Mouse (Mus musculus) megakaryocyte progenitor cell, adult 5-6 weeks (primary cell): ENCODE measurements around the gene Pitpnm1. TPM values are rescaled to one million over a fixed set of nuclear protein-coding genes. Genes with fewer than 3 reads are reported as not detected.
"Not testable (repeated sequence)": the region's sequence is repeated elsewhere in the genome, so short reads cannot be mapped to it uniquely, and the experiment has no call there.

Source experiments
- ATAC-seq: replicated peaks from 2 replicates; pipeline ENCODE4 v1.8.0; 2016; ENCODE audit warnings: mild to moderate bottlenecking, moderate TSS enrichment, inconsistent platforms; ENCODE audit not compliant: poor library complexity
- total RNA-seq, 2 experiments: library from RNA; stranded (forward) in 1 of 2; stranded (reverse) in 1 of 2; fragments of 157-497, 149-512 nt in 1 of 2; fragments of 200-1000 nt in 1 of 2; gene quantifications; 2 replicates each; pipeline versions ENCODE4 v1.2.3 to v1.2.4; 2015 to 2017

Pitpnm1 gene
- total RNA-seq, 2 experiments from 2014 or later: 7.8 to 17.2 TPM

DNA sequence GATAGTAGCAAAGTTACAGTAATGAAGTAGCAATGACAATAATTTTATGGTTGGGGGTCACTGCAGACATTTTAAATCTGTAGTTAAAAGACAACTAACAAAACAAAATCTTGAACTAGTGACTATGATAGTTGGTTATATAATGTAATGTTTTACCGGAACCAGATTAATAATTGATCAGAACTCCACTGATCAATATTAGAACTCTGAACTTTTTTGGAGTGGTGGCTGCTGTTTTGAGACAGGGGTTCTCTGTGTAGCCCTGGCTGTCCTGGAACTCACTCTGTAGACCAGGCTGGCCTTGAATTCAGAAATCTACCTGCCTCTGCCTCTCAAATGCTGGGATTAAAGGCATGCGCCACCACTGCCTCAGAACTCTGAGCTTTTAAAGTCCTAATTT is 31.6 kb upstream of the Pitpnm1 start:
- not testable (repeated sequence) for ATAC-seq

DNA sequence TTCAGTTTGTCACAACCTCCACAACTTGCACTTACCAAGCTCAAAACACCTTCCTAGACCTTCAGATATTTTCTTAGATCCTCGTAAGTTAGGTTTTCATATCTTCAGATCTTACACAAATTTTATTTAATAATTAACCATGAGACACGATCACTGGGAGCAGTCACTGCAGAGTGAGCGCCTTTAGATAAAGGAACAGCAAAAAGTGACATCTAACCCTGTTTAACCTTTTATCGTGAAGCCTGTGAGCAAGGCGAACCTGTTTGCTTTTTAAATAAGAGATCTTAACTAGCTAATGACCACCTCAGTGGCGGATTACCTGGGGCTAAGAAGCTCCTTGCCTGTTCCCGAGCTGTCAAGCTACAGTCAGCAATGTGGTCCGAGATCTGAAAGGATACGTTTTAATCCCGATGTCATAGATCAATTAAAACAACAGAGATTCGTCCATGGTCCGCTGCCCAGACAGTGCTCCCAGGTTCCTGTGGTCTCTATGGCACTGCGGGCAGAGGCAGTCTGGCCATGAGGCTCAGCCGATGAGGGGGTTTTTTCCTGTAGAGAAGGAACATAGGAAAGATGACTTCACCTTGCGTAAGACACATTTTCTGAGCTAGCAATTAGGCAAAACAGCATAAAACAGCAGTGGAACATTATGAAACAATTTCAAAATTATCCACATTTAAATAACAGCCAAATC is 30.9 kb upstream of the Pitpnm1 start:
- ATAC-seq: peak; percentile 47

DNA sequence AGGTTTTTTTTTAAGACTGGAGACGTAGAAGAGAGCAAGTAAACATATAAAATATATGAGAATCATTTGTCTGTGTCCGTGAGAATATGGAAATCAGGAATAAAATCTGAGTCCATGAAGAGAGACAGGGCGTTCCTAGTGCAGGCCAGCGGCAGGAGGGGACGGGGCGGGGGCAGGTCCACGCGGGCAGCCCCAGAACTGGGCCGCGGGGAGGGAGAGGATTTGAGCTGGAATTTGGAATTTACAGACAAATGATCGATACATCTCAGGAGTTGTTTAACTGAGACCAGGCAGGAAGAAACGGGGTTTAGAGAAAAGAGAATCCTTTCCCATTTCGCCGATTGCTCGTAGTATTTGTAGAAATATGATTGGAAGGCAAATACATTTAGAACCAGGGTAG is 29.5 kb upstream of the Pitpnm1 start:
- ATAC-seq: no peak

DNA sequence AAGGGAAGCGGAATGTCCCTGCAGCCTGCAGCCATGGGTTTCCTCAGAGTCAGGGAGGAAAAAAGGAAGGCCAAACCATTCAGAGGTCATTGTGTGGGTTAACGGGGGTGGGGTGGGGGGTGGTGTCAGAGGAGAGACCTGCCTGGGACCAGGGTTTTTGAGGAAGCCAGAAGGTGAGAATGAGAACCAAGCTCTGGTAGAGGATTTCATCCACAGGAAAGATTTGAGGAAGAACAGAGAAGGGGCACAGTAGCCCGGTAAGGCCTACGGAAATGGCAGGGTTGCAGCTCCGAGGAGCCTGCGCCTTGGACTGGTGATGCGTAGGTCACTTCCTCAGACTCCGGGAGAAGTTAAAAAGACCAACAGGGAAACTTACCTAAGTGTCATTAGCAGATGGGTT is 29.0 kb upstream of the Pitpnm1 start:
- ATAC-seq: peak; percentile 88

DNA sequence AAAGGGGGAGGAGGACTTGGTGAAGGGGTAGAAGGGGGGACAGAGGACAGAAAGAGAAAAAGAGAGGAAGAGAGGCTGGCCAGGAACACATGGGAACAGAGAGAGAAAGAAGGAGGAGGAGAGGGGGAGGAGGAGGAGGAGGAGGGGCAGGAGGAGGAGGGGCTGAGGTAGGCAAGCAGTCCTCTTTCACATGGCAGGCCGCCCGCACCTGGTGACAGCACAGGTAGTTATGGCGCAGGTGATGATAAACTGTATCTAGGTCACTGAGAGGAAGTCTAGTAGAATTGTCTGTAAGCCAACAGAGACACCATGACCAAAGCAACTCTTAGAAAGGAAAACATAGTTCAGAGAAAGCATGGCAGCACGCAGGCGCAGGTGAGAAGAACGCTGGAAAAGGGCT is 28.4 kb upstream of the Pitpnm1 start:
- no peak for ATAC-seq

DNA sequence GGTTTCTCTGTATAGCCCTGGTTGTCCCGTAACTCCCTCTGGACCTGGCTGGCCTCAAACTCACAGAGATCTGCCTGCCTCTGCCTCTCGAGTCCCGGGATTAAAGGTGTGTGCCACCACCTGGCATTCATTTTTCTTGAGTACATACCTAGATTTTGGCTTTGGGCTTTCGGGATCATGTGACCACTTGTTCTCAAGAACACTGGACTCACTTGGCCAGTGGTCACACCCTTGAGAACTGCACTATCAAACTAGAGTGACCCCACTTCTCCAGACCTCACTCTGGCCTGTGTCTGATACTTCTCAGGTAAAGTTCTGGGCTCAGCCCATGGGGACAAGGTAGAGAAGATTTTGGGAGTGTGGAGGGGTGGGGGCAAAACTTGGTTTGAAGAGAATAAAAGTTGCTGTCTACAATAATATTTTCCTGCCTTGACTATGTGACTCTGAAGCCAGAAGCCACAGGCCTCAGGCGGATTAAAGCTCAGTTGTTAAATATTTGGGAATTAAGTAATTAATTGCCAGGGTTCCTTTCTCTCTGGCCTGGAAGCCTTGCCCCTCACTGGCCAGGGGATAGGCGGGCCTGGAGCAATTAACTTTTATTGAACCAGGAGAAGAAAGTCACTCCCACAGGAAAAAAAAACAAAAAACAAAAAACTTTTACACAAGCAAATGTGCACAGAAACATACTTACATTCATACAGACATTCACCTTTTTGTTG is 26.9 kb upstream of the Pitpnm1 start:
- ATAC-seq: no peak

DNA sequence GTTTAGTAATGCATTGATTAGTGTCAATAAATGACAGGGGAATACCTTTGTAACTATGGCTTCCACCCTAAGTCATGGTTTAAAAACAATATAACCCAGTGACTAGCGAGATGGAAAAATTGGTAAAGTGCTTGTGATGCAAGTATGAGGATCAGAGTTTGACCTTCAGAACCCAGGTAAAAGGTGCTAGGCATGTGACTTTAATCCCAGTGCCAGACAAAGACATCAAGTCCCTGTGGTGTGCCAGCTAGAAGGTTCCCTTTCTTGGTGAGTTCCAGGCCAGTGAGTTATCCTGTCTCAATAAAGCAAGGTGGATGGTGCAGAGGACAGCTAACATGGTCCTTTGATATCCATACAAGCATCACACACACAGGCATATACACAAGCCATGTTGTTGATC is 24.3 kb upstream of the Pitpnm1 start:
- no peak for ATAC-seq

DNA sequence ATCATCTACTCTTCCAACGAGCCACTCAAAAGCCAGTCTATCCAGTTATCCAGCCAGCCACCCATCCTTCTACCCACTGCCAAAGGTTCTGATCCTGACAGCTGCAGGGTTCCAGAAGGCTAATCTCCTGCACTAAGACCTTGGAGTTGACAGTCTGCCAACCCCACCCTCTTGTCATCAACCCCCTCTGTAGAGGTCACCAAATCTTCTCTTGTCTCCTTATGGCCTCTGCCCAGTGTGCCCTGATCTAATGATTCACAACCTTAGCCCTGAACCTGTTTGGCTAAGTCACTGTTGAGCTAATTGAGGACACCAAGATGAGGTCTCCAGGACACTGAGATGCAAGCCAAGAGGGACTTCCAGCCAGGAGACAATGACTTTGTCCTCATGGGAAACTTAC is 20.2 kb upstream of the Pitpnm1 start:
- ATAC-seq: peak; percentile 63

DNA sequence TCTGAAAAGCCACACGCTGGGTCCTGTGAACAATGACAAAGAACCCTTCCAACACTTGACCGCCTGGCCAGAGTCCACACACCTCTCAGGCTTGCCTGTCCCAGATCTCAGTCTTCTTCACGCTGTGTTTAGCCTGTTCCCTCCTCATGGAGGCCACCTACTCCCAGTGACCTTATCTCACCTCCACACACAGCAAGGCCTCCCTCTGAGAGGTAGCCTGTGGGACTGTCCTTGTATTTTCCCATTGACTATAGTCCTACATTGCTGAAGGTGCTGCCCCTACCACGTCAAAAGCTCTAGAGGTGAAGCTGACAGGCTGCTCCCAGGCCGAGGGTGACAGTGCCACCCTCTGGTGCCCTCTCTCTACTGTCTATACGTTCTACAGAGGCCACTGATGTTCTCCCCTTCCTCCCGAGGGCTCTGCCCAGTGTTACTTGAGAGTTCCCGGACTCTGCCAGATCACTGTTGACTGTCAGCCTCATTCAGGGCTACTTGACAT is 19.2 kb upstream of the Pitpnm1 start:
- peak; percentile 79 for ATAC-seq

DNA sequence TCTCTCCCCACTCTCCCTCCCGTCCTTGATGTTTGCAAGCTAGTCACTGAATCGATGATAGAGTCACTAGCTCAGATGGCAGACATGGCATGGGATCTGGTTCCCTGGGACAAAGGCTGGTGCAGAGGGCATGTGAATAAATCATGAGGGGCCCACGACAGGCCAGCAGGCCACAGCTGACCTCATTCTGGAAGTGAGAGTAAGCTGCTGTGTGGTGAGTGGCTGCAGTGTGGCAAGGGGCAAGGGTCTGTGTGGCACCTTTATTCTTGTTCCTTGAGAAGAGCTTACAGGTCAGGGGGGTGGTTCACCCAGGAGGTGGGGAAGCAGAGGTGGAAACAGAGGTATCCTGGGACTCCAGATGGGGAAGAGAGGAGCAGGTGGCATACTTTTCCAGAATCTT is 18.4 kb upstream of the Pitpnm1 start, which contains the start of gene Cabp2:
Gene Cabp2, plus strand, starts transcription at position 185 of the 400 bp plus-strand sequence.
- no peak for ATAC-seq

DNA sequence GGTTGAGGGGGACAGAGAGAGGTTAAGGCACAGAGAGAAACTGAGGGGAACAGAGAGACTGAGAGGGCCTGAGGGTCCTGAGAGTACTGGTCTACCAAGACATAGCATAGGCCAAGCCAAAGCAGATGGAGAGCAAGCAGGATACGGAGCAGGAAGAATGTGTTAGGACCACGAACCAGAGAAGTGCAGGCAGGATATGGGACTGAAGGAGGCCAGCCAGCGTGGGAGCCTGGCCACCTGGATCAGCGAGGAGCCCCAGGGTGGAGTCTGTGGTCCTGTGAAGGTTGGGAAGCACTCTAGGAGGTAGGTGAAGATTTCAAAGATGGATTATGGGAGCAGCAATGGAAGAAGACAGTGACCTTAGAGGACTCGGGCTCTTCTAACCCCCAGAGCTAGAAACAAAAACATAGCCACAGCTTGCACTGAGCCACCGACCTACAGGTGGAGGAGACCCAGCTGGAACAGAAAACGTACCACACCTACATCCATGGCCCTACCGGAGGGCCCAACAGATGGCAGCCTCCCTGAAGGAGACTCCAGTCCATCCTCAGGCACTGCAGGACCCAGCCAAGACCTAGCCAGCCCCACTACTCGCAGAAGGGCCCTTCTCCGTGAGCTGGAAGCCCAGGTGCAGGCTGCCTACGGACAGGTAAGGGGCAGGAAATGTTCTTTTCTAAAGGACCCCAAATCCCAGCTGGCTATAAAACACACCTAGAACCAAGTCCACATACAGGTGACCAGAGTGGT is 17.4 kb upstream of the Pitpnm1 start:
- no peak for ATAC-seq

DNA sequence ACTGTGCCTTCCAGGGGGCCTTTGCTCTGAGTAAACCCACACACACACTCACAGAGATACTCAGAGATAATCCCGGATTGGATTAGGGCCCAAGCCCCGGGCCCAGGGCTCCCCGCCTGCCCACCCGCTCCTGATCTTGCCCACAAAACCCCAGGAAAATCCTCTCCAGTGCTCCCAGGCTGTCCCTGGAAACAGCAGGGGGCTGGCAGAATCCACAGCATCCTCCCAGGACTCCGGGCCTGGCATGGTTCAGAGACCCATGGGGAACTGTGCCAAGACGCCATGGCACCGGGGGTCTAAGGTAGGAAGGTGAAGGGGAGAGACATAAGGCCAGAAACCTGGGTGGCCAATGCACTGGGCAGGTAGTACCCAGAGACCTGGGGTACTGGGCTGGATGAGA is 16.5 kb upstream of the Pitpnm1 start:
- ATAC-seq: no peak

DNA sequence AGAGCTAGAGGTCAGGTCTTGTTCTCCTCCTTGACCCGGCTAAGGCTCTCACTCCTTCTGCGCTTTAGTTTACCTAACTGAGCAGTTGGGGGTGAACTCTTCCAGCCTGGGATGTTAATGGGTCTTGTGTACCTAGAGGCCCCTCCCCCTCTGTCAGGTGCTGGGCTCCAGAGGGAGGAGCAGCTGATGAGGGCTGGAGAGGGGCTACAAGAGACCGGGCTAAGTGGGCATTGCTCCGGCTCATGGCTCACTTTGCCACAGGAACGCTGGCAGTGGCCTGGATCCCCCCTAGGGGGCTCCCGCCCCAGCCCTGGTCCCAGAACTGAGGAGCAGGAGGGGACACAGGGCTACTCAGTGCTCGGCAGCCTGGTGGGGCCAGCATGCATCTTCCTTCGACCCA is 16.0 kb upstream of the Pitpnm1 start:
- no peak for ATAC-seq

DNA sequence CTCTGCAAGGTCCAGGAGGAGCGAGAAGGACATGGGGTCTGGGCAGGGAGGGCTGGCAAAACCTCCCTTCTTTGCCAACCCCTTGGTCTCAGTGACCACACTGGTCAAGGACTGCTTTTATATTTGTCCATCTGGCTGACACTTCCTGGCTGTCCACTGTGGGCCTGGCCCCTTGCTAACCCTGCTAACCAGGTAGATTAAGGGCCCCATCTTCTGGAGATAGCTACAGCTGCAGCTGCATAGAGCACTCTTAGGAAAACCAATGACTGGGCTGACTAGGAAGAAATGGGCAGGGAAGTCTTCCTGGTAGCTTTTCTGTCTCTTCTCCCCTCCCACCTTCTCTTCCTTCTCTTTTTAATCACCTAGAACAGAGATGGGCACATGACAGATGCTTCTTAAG is 14.8 kb upstream of the Pitpnm1 start:
- ATAC-seq: no peak

DNA sequence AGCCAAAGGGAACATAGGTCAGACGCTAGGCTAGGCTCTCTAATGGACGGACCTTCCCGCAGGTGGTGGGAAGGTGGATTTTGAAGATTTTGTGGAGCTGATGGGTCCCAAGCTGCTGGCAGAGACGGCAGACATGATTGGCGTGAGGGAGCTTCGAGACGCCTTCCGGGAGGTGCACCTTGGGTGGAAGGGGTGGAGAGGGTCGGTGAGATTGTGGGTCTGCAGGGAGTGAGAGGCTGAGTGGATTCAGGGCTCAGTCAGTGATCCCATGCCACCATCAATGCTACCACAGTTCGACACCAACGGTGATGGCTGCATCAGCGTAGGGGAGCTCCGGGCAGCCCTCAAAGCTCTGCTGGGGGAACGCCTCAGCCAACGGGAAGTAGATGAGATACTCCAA is 13.6 kb upstream of the Pitpnm1 start:
- ATAC-seq: no peak

DNA sequence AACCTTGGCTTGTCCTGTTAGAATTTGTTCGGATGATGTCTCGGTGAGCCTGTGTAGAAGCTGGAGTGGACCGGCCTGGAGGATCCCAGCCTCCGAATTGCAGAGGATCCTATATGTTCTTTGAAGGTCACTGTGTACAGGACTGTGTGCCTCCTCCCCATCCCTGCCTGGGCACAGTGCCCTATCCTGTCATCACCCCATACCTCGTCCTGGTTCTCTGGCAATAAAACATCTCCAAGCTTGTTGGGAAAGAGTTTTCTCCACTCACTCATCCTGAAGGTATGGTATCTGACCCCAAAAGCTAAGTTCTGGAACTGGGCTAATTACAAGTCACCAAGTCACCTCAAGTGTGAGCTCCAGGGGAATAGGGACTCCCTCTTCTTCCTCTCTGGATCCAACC is 12.7 kb upstream of the Pitpnm1 start:
- ATAC-seq: no peak

DNA sequence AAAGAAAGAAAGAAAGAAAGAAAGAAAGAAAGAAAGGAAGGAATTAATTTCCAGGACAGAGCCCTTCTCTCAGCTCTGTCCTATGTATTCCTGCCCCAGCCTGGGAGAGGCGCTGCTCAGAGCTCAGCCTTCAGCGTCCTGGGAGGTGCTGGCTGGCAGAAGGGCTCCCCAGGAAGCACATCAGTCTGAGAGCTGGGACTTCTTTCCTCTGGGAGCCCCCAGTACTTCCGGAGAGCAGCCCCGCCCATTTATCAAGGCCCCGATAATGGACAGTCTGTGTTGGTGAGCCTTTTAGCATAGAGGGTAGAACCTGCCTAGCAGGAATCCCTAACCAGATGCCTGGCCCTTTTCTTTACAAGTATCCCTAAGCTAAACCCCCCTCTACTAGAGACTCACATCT is 11.7 kb upstream of the Pitpnm1 start:
- no peak for ATAC-seq

DNA sequence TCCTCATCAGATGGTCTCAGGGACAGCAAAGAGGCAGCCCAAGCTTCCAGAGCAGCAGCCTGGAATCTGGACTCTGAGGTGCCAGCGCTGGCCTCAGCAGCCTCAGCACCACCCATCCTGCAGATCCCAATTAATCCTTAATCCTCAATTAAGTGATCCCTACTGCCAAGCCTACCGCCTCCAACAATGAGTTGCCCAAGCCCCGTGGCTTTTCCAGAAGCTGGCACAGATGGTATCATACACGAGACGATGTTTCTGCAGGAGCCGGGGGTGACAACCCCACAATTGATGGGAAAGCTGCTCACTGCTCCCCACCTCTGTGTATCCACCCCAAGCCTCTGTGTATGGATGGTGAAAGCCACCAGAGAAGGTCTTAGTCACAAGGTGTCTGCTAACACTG is 10.7 kb upstream of the Pitpnm1 start:
- ATAC-seq: no peak

DNA sequence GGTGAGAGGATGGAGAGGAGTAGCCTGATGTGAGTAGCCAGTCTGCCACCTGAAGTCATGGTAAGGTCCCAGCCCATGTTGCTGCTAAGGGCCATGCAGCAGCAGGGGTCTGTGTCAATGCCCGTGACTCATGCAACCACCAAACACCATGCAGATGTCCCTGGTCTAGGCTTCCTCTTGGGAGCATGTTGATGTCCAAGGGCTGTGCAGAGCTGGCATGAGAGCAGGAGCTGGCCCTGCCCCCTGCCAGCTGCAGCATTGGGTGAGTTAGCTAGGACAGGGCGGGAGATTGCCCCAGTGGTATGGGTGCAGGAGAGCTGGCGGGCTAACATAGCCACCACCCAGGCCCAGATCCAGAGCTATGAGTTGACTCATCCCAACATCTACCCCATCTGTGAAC is 9.4 kb upstream of the Pitpnm1 start:
- no peak for ATAC-seq

DNA sequence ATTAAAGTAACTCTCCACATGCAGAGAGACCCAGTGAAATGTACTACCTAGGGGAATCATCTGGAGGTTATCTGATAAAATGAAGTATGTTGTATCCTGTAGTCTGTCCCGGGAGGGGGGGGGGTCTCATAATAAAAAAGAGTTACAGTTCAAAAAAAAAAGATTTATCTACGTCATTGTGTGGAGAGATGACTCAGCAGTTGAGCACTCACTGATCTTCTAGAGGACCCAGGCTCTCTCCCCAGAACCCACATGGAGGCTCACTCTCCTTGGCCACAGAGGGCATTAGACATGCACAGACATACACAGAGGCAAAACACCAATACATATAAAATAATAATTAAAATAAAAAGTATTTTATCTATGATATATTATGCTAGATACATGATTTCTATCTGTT is 8.4 kb upstream of the Pitpnm1 start:
- ATAC-seq: no peak

DNA sequence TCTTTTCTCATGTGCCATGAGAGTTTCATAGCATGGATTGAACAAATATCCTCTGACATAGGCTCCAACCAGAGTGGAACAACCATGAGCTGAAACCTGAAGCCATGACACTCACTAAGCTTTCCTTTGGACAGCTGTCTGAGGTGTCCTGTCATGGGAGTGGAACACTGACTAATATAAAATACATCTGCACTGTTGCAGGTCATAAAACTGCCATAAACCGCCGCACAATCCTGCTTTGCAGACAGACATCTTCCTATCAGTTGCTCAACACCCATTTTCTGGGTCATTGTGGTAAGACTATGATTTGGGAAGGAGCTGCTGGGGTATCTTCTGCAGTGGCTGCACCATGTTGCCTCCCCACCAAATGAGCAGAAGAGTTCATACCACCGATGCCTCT is 7.0 kb upstream of the Pitpnm1 start:
- ATAC-seq: peak; percentile 6

DNA sequence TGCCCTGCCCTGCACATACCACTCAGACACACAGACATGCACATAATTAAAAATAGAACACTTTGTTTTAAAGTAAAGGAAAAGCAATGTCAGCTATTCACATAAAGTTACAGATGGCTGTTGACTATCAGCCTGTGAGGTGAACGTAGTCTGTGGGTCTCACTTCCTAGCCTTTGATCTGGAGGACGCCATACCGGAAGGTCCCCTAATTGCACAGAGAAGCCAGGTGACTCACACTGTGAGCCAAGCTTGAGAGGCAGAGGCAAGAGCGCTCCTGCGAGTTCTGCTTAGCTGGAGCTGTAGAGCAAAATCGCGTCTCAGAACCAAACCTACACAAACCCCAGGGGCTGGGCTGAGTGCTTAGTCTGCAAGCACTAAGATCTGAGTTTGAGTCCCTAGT is 6.0 kb upstream of the Pitpnm1 start:
- no peak for ATAC-seq
